Comparison of ENCODE assay signal across 7 mouse cellular contexts in the genomic region with DNA sequence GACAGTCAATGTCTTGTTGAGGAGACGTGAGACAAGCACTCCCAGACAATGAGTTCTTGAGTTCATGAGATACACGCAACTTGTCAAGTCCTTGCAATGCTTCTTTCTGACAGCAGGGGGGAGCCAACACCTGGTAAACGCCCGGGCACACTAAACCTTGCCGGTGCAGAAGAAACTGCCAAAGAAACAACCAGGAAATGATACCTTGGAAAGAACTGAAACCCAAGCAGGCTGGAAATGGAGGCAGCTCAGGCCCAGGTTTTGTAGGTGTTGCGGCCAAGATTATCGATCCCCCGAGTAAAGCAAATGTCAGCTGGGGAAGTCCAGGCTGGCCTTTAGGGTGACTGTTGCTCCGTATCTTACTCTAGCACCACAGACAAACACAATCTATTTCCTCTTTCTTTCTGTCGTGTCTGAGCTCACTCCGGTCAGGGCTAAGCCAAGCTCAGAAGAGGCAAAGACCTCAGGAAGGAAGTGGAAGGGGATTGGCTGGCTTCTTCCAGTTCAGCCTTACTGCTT. TPM values are rescaled to one million over a fixed set of nuclear protein-coding genes. Genes with fewer than 3 reads are reported as not detected.
A peak's percentile ranks its signal among the peaks of the same experiment; 100 is the strongest.
DNase-seq lines count a peak whose midpoint lies in the region; ATAC-seq and TF ChIP-seq lines count a peak whose summit lies in the region.

No protein-coding gene starts in this region.

- no peaks in the 10 kb centered on the region for H3K9me3 ChIP-seq in intestine, postnatal 0 days (ENCODE audit: control insufficient read depth)
- H3K9me3 ChIP-seq in limb, embryonic 11.5 days (ENCODE audit: control insufficient read depth, low read length), result no peaks in the 10 kb centered on the region
- H3K9me3 ChIP-seq in midbrain, embryonic 13.5 days, result no peaks in the 10 kb centered on the region

- 0 out of 2 replicates have a peak, but pooled peaks have one; percentile 19 for TF ChIP-seq POLR2A in small intestine, adult 2 months (IDR thresholded peaks at IDR 0.05; ENCODE audit: low read depth, low read length)

- peak overlapping the region; percentile 64 for H3K4me2 ChIP-seq in intestine, postnatal 0 days (replicated peaks; ENCODE audit: low read depth)
- H3K4me2 ChIP-seq in limb, embryonic 11.5 days (ENCODE audit: low read depth, severe bottlenecking), result peak overlapping the region; percentile 24; the same call in 1 of the 2 replicates
- 0 out of 2 replicates have a peak overlapping the region, but pooled peaks have one; percentile 7 for H3K4me2 ChIP-seq in midbrain, embryonic 13.5 days (replicated peaks)

- H3K4me1 ChIP-seq in intestine, postnatal 0 days (replicated peaks; ENCODE audit: control insufficient read depth, insufficient read depth, low read length), result no peaks in the 10 kb centered on the region
- no peaks in the 10 kb centered on the region for H3K4me1 ChIP-seq in limb, embryonic 11.5 days (ENCODE audit: control insufficient read depth, insufficient read depth, low read length)
- H3K4me1 ChIP-seq in midbrain, embryonic 13.5 days (replicated peaks), result peaks cover 3% of the 10 kb centered on the region; the same call in 1 of the 2 replicates
- peaks cover 3% of the 10 kb centered on the region; the same call in 1 of the 2 replicates for H3K4me1 ChIP-seq in small intestine, adult 2 months (ENCODE audit: control insufficient read depth, insufficient read depth, insufficient read length, low read length)

- peak; percentile 80 for ATAC-seq in intestine, postnatal 0 days
- ATAC-seq in limb, embryonic 11.5 days (ENCODE audit: insufficient number of reproducible peaks, low FRiP score, low TSS enrichment, low read depth), result no peak
- peak; percentile 61; the same call in 1 of the 2 replicates for ATAC-seq in midbrain, embryonic 13.5 days

- no peaks in the 10 kb centered on the region for H3K36me3 ChIP-seq in intestine, postnatal 0 days (ENCODE audit: control insufficient read depth, insufficient read depth)
- H3K36me3 ChIP-seq in limb, embryonic 11.5 days (ENCODE audit: control insufficient read depth, insufficient read depth, low read length), result no peaks in the 10 kb centered on the region
- no peaks in the 10 kb centered on the region for H3K36me3 ChIP-seq in midbrain, embryonic 13.5 days
- H3K36me3 ChIP-seq in small intestine, adult 2 months (ENCODE audit: control insufficient read depth, insufficient read depth, low read length), result no peaks in the 10 kb centered on the region

- peak; percentile 95 for TF ChIP-seq CTCF in intestine, postnatal 0 days (IDR thresholded peaks at IDR 0.05; ENCODE audit: low read depth)
- TF ChIP-seq CTCF in small intestine, adult 2 months (IDR thresholded peaks at IDR 0.05; ENCODE audit: extremely low read depth, insufficient read length, insufficient replicate concordance, low read depth, low read length), result peak; percentile 92; the same call in 1 of the 2 replicates

- peak; percentile 53 for DNase-seq in adrenal gland, adult 8-10 months
- peak; percentile 84 for DNase-seq in embryo, embryonic 11 days
- peak; percentile 64 to 65 for DNase-seq in gastrocnemius, postnatal 36 days
- peak; percentile 80 for DNase-seq in limb, embryonic 11.5 days (ENCODE audit: low spot score)

- 20% methylated on average over 11 of the region's 11 CpGs for WGBS in intestine, postnatal 0 days
- 40% methylated on average over 11 of the region's 11 CpGs for WGBS in limb, embryonic 11.5 days
- 43% methylated on average over 11 of the region's 11 CpGs for WGBS in midbrain, embryonic 13.5 days
- 9% methylated on average over 11 of the region's 11 CpGs for WGBS in small intestine, adult 2 months

- H3K4me3 ChIP-seq in intestine, postnatal 0 days (ENCODE audit: low read depth, low read length), result peak overlapping the region; percentile 23
- H3K4me3 ChIP-seq in limb, embryonic 11.5 days (ENCODE audit: low read depth, low read length), result no peak overlapping the region
- H3K4me3 ChIP-seq in midbrain, embryonic 13.5 days (replicated peaks), result no peak overlapping the region
- H3K4me3 ChIP-seq in small intestine, adult 2 months (ENCODE audit: low read depth, low read length), result peak overlapping the region; percentile 54

- H3K27me3 ChIP-seq in intestine, postnatal 0 days (replicated peaks; ENCODE audit: control insufficient read depth, insufficient read depth, low read length), result 0 out of 2 replicates have a peak, but pooled peaks cover 2% of the 10 kb centered on the region
- no peaks in the 10 kb centered on the region for H3K27me3 ChIP-seq in limb, embryonic 11.5 days (ENCODE audit: control insufficient read depth, insufficient read depth, low read length)
- H3K27me3 ChIP-seq in midbrain, embryonic 13.5 days, result 0 out of 2 replicates have a peak, but pooled peaks cover 6% of the 10 kb centered on the region
- no peaks in the 10 kb centered on the region for H3K27me3 ChIP-seq in small intestine, adult 2 months (ENCODE audit: control insufficient read depth, insufficient read depth, low read length)

- peak overlapping the region; percentile 60 for H3K27ac ChIP-seq in intestine, postnatal 0 days (ENCODE audit: low read depth, low read length)
- H3K27ac ChIP-seq in limb, embryonic 11.5 days (replicated peaks; ENCODE audit: low read depth, low read length), result no peak overlapping the region
- no peak overlapping the region for H3K27ac ChIP-seq in midbrain, embryonic 13.5 days
- peak overlapping the region; percentile 67 for H3K27ac ChIP-seq in small intestine, adult 2 months (ENCODE audit: insufficient read depth, low read depth, low read length)

- peak overlapping the region; percentile 41 for H3K9ac ChIP-seq in intestine, postnatal 0 days (ENCODE audit: low read depth, low read length)
- H3K9ac ChIP-seq in limb, embryonic 11.5 days (ENCODE audit: low read length), result no peak overlapping the region
- no peak overlapping the region for H3K9ac ChIP-seq in midbrain, embryonic 13.5 days (replicated peaks)

- intact Hi-C loops in gastrocnemius, postnatal 36 days (cut with DNase I), result loop anchor here (1.0 to 10.0 kb wide), 3 partner anchors 89 to 452 kb away; a partner anchor contains a TSS

RNA-seq across cellular contexts. Expression of a gene that starts 19.2 kb away (rescaled TPM):
- total RNA-seq in adrenal gland, adult 8-10 months (2022), result 1 to 10 TPM; 4.8 to 10.0 (median 7.3) TPM
- total RNA-seq in gastrocnemius, postnatal 36 days (2021), result 1 to 10 TPM; 4.4 to 4.9 TPM
- 12.0 and 12.6 TPM in 2 replicates for polyA plus RNA-seq in intestine, postnatal 0 days (2015; fragmentation: Nextera tagmentation; extraction: Ambion mirVana)
- polyA plus RNA-seq in limb, embryonic 11.5 days (2014; fragmentation: Nextera tagmentation; extraction: Ambion mirVana), result 6.5 and 7.1 TPM in 2 replicates
- polyA plus RNA-seq in midbrain, embryonic 13.5 days (2015; fragmentation: Nextera tagmentation; extraction: Ambion mirVana), result 6.3 and 7.0 TPM in 2 replicates
- polyA plus RNA-seq in small intestine, adult 2 months (2012; rRNA removed), result 0.65 and 0.86 TPM in 2 replicates

Comparison
In these comparisons a context has a peak if more than half of its experiments do, and no peak if none do; other contexts are left out.
1. H3K27ac ChIP-seq: peak in intestine, postnatal 0 days (single experiment) and small intestine, adult 2 months (single experiment); none in limb, embryonic 11.5 days (single experiment) and midbrain, embryonic 13.5 days (single experiment).
2. H3K4me2 ChIP-seq: peak in every context shown above with its lines; median percentile 64 in intestine, postnatal 0 days; 24 in limb, embryonic 11.5 days; 7 in midbrain, embryonic 13.5 days.
3. H3K4me3 ChIP-seq: peak in intestine, postnatal 0 days (single experiment) and small intestine, adult 2 months (single experiment); none in limb, embryonic 11.5 days (single experiment) and midbrain, embryonic 13.5 days (single experiment).
4. Peak in every context shown above with its lines, with median percentiles within 50 percentile points of each other: DNase-seq.